Mouse (Mus musculus): ENCODE results near the gene Zfp771.

DNA sequence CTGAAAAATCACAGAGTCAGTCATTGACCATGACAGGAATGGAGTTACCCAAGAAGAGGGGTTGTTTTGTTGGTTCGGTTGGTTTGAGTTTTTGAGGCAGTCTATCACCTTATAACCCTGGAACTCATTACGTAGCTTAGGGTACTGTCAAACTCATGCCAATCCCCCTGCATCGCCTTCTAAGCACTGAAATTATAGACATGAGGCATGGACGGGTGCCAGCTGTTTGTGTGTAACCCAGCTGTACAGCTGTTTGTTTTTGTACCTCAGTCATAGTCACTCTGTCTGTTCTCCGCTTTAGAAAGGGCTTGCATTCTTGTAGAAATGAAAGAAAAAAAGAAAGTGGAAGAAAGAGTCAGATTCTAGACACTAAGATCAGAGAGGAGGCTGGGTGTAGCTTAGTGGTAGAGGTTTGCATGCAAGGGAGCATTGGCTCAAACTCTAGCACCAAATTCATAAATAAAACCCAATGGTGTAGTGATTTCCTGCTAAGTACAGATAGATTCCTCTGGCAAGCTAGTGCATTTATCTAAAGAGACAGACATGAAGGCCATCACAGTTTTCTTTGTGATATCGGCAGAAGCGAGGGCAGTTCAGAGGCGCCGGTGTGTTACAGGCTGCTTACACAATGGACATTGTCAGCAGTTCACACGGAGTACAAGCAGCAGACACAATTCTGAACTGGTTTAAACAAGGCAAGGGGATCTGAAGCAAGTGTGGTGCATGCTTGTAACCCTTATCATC, 18.3 kb downstream of the Zfp771 start:
- no peak for TF ChIP-seq CTCF (IDR thresholded peaks at IDR 0.05; ENCODE audit: low read depth)
- no peak for TF ChIP-seq EP300 (optimal IDR thresholded peaks at IDR 0.05)

All from stomach, postnatal 0 days (tissue).